Mouse (Mus musculus) embryonic facial prominence, embryonic 13.5 days (tissue): ENCODE measurements at regions not wholly inside any gene's neighbourhood (a gene's known extent, or its start where the extent isn't known, plus 50 kb on each side); places are given as distances from the start of the nearest gene placed in this dataset.
"Not testable (repeated sequence)": the region's sequence is repeated elsewhere in the genome, so short reads cannot be mapped to it uniquely, and the experiment has no call there.

Experiments used
- ATAC-seq: fragments of 200-750 bp; cut with Nextera tagmentation; 2 replicates; pipeline ENCODE4 v1.8.0; 2017; ENCODE audit warnings: low read depth; ENCODE audit not compliant: insufficient number of reproducible peaks, insufficient read depth, low FRiP score, low TSS enrichment
- H3K27ac ChIP-seq: fragments of 300-500 bp; sonication (generic); 2 replicates; pipeline ENCODE4 v1.5.1; 2015; ENCODE audit warnings: moderate library complexity, mild to moderate bottlenecking, inconsistent platforms
- H3K27me3 ChIP-seq: fragments of 300-500 bp; sonication (generic); 2 replicates; pipeline ENCODE4 v1.6.1; 2015; ENCODE audit warnings: mild to moderate bottlenecking, inconsistent platforms
- H3K36me3 ChIP-seq: fragments of 300-500 bp; sonication (generic); 2 replicates; pipeline ENCODE4 v1.6.1; 2015; ENCODE audit warnings: mild to moderate bottlenecking, inconsistent platforms
- H3K4me1 ChIP-seq: fragments of 300-500 bp; sonication (generic); 2 replicates; pipeline ENCODE4 v1.6.1; 2015; ENCODE audit warnings: inconsistent platforms
- H3K4me2 ChIP-seq: fragments of 300-500 bp; sonication (generic); 2 replicates; pipeline ENCODE4 v1.6.1; 2015; ENCODE audit warnings: moderate library complexity, mild to moderate bottlenecking, inconsistent platforms
- H3K4me3 ChIP-seq: fragments of 300-500 bp; sonication (generic); 2 replicates; pipeline ENCODE4 v1.5.1; 2015; ENCODE audit warnings: mild to moderate bottlenecking, inconsistent platforms
- H3K9ac ChIP-seq: fragments of 300-500 bp; sonication (generic); 2 replicates; pipeline ENCODE4 v1.6.1; 2015; ENCODE audit warnings: mild to moderate bottlenecking, inconsistent platforms
- H3K9me3 ChIP-seq: fragments of 300-500 bp; sonication (generic); 2 replicates; pipeline ENCODE4 v1.6.1; 2016; ENCODE audit warnings: inconsistent platforms
- WGBS: fragments of 180-500 bp; shearing (Covaris S2); methylation state at CpG from one replicate; pipeline ENCODE4 v1.1.7; 2015; ENCODE audit warnings: mixed read lengths; 5-methylcytosine and 5-hydroxymethylcytosine counted together

DNA sequence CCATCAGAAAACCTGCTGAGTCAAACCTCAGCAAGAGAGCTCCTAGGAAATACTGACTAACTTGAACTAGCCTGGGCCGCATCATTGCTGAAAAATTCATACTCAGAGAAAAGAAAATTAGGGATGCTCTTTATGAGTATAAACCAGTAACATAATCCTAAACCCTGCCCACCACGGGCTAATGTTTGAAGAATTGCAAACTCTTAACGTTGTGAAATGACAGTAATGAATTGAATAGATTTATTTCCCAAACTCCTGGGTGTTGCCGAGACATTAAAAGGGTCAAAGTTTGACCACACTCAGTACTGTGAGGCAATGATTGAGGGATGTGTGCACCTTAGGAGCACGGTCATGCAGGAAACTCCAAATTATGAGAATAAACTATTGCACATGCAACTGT lies 125.3 kb downstream of the Gipc2 start:
- Histone ChIP-seq H3K4me1 (no peaks in the 10 kb centered on the region), H3K9ac (no peak overlapping the region), H3K9me3 (no peaks in the 10 kb centered on the region), H3K27ac (no peak overlapping the region), H3K27me3 (no peaks in the 10 kb centered on the region), H3K4me3 (no peak overlapping the region), H3K4me2 (no peak overlapping the region), H3K36me3 (no peaks in the 10 kb centered on the region)
- 60% methylated on average over 5 of the region's 5 CpGs for WGBS
- no peak for ATAC-seq

DNA sequence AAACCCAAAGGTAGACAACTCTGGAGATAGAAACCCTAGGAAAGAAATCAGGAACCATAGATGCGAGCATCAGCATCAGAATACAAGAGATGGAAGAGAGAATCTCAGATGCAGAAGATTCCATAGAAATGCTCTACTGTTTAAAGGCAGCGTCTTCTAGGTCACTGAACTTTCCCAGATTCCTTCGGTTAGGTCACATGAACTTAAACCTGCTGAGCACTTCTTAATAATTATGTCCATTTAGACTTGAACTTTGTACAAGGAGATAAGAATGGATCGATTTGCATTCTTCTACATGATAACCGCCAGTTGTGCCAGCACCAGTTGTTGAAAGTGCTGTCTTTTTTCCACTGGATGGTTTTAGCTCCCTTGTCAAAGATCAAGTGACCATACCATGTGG lies 129.2 kb downstream of the Gipc2 start:
- WGBS, result 86% methylated on average over 5 of the region's 5 CpGs
- not testable (repeated sequence) for H3K27me3 ChIP-seq

GRCm38 (mm10) chr3:152035416-152035815 lies 130.6 kb downstream of the Gipc2 start:
- Histone ChIP-seq H3K36me3 (no peaks in the 10 kb centered on the region), H3K4me3 (no peak overlapping the region)
- ATAC-seq, result no peak

More for the DNA sequence above, 129.2 kb downstream of the Gipc2 start:
- ATAC-seq, H3K4me2 ChIP-seq, H3K9ac ChIP-seq, H3K27ac ChIP-seq, H3K4me1 ChIP-seq, H3K4me3 ChIP-seq, H3K36me3 ChIP-seq, H3K9me3 ChIP-seq: not testable (repeated sequence)

GRCm38 (mm10) chr3:152034686-152035085 lies 131.3 kb downstream of the Gipc2 start:
- Histone ChIP-seq H3K9me3 (no peaks in the 10 kb centered on the region), H3K9ac (no peak overlapping the region), H3K4me2 (no peak overlapping the region), H3K36me3 (no peaks in the 10 kb centered on the region), H3K4me3 (no peak overlapping the region), H3K27ac (no peak overlapping the region), H3K4me1 (no peaks in the 10 kb centered on the region), H3K27me3 (no peaks in the 10 kb centered on the region)
- whole genome bisulfite sequencing, result 80% methylated on average over 10 of the region's 10 CpGs
- no peak for ATAC-seq

More at GRCm38 (mm10) chr3:152035416-152035815, 130.6 kb downstream of the Gipc2 start:
- H3K27me3 ChIP-seq, result no peaks in the 10 kb centered on the region
- WGBS, result 76% methylated on average over 5 of the region's 5 CpGs
- no peak overlapping the region for H3K27ac ChIP-seq
- H3K9me3 ChIP-seq, result no peaks in the 10 kb centered on the region
- H3K9ac ChIP-seq, result no peak overlapping the region
- no peaks in the 10 kb centered on the region for H3K4me1 ChIP-seq
- no peak overlapping the region for H3K4me2 ChIP-seq

DNA sequence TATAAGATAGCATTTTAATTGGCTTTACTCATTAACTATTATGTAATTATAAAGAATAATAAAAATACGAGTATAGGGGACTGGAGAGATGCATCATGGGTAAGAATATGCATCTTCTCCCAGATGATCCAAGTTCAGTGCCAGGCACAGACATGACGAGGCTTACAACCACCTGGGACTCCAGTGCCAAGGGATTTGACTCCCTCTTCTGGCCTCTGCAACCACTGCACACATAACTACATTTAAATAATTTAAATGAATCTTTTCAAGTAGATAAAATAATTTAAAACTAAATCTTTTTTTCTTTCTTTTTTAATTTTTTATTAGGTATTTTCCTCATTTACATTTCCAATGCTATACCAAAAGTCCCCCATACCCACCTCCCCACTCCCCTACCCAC lies 131.8 kb downstream of the Gipc2 start:
- no peak overlapping the region for H3K4me2 ChIP-seq
- ATAC-seq, result no peak
- no peak overlapping the region for H3K9ac ChIP-seq
- H3K27me3 ChIP-seq, result no peaks in the 10 kb centered on the region
- H3K27ac ChIP-seq, result no peak overlapping the region
- H3K36me3 ChIP-seq, result no peaks in the 10 kb centered on the region
- 76% methylated on average over 2 of the region's 2 CpGs for WGBS
- H3K9me3 ChIP-seq, result no peaks in the 10 kb centered on the region
- no peak overlapping the region for H3K4me3 ChIP-seq
- no peaks in the 10 kb centered on the region for H3K4me1 ChIP-seq

- Histone ChIP-seq H3K4me3 (no peak overlapping the region), H3K9ac (no peak overlapping the region), H3K4me2 (no peak overlapping the region), H3K4me1 (no peaks in the 10 kb centered on the region), H3K9me3 (no peaks in the 10 kb centered on the region), H3K27ac (no peak overlapping the region), H3K36me3 (no peaks in the 10 kb centered on the region), H3K27me3 (no peaks in the 10 kb centered on the region)
- WGBS, result 62% methylated on average over 3 of the region's 3 CpGs
- no peak for ATAC-seq
Observed at GRCm38 (mm10) chr3:152032663-152033318, 133.2 kb downstream of the Gipc2 start.

DNA sequence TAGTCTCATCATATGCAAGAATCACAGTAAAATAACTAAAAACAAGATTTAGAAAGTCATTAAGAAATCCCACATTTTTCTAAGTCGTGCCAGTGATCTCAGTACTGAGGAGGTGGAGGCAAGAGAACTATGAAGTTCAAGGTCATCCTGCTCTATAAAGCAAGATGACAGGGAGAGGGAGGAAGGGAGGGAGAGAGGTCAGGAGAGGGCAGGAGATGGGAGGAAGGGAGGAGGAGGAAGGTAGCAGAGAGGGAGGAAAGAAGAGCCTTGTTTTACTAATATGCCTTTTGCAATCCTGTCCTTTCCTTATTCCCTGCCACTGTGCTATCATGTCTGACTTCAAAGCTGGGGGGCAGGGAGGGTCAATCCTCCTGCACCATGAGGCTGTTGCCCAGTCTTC lies 137.3 kb downstream of the Gipc2 start:
- ATAC-seq, result no peak
- Histone ChIP-seq H3K4me2 (no peak overlapping the region), H3K4me3 (no peak overlapping the region), H3K9me3 (no peaks in the 10 kb centered on the region), H3K27ac (no peak overlapping the region), H3K9ac (no peak overlapping the region), H3K27me3 (no peaks in the 10 kb centered on the region), H3K4me1 (no peaks in the 10 kb centered on the region), H3K36me3 (no peaks in the 10 kb centered on the region)
- WGBS, result 65% methylated on average over 1 of the region's 1 CpGs

- Histone ChIP-seq H3K4me1 (no peaks in the 10 kb centered on the region), H3K4me3 (no peak overlapping the region), H3K9ac (no peak overlapping the region), H3K4me2 (no peak overlapping the region), H3K27ac (no peak overlapping the region), H3K36me3 (no peaks in the 10 kb centered on the region), H3K9me3 (no peaks in the 10 kb centered on the region), H3K27me3 (no peaks in the 10 kb centered on the region)
- no peak for ATAC-seq
- WGBS, result 85% methylated on average over 4 of the region's 4 CpGs
Observed at GRCm38 (mm10) chr3:152026034-152026433, 140.0 kb downstream of the Gipc2 start.

GRCm38 (mm10) chr3:152025122-152025521 lies 140.9 kb downstream of the Gipc2 start:
- Histone ChIP-seq H3K9ac (no peak overlapping the region), H3K9me3 (no peaks in the 10 kb centered on the region), H3K4me1 (no peaks in the 10 kb centered on the region), H3K4me3 (no peak overlapping the region), H3K27ac (no peak overlapping the region), H3K4me2 (no peak overlapping the region), H3K36me3 (no peaks in the 10 kb centered on the region), H3K27me3 (no peaks in the 10 kb centered on the region)
- ATAC-seq, result no peak
- 78% methylated on average over 8 of the region's 8 CpGs for WGBS

DNA sequence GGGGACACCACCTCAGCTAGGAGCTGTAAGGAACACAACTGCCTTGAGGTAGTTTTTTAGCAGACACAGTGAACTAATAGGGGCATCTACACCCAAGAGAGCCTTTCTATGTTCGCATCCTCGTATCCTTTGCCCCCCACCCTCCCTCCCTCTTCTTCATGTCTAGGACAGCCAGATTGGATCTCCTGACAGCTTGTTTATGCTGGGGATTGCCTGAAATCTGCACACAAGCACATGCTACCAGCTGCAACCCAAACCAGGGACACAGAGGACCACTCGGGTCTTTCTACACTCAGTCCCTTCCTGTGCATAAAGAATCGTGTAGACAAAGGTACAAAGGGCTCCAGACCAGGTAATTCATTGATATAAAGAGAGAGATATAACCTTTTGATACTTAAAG lies 159.3 kb downstream of the Gipc2 start:
- no peaks in the 10 kb centered on the region for H3K9me3 ChIP-seq
- no peak overlapping the region for H3K27ac ChIP-seq
- H3K4me3 ChIP-seq, result no peak overlapping the region
- no peaks in the 10 kb centered on the region for H3K27me3 ChIP-seq
- no peak overlapping the region for H3K9ac ChIP-seq
- 80% methylated on average over 4 of the region's 4 CpGs for WGBS
- H3K36me3 ChIP-seq, result no peaks in the 10 kb centered on the region
- no peak overlapping the region for H3K4me2 ChIP-seq
- peaks cover 7% of the 10 kb centered on the region; the same call in 1 of the 2 replicates for H3K4me1 ChIP-seq
- no peak for ATAC-seq

DNA sequence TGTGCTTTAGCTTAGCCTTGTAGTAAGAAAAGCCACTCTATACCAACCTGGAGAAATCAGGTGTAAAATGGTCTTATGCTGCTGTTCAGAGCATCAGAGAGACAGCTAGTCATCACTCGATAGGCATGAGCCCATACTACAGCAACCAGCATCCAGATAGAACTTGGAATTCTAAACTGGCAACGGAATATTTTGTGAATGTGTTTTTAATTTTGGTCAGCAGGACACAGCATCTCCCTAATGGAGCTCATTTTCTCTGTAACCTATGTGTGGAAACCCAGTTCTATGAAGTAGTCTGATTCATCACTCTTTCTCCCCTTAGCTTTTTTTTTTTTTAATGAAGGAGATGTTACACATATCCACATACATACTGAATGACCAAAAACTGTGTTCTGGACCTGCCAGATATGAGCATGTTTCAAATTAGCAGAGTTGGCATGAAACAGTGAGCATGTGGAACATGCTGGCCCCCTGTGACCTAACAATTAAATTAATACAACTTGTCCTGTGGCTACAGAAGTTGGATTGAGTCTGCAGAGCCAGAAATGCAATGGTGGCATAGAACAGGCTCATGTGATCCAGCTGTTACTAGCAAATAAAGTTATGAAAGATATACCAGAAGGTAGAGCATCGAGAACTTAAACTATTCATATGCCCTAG lies 160.5 kb downstream of the Gipc2 start:
- Histone ChIP-seq H3K4me1 (peaks cover 7% of the 10 kb centered on the region; the same call in 1 of the 2 replicates), H3K9ac (no peak overlapping the region), H3K27ac (no peak overlapping the region), H3K36me3 (no peaks in the 10 kb centered on the region), H3K4me2 (no peak overlapping the region), H3K4me3 (no peak overlapping the region), H3K27me3 (no peaks in the 10 kb centered on the region), H3K9me3 (0 out of 2 replicates have a peak, but pooled peaks cover 3% of the 10 kb centered on the region)
- ATAC-seq, result no peak
- WGBS, result 47% methylated on average over 3 of the region's 3 CpGs

DNA sequence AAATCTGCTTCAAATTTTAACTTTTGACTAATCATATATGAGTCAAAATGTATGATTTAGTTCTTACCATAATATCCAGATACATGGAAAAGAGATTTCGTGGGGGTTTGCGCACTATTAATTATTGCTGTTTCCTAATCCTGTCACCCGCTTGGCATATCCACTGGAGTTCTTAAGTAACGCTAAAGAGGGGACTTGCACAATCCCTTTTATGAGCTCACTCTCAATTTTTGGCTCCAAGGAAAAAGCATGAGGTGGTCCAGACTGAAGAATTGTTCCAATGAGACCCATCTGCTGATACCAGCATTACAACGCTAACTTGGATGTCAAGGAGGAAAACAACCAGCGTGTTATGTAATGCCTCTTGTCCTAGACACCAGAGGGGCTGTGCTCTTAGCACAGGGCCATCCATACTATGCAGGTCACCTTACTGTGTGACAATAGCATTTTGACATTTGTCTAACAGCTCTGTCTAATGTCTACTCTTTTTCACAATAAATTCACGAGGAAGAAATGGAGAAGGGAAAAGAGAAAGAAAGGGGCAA lies 161.5 kb downstream of the Gipc2 start:
- Histone ChIP-seq H3K4me3 (no peak overlapping the region), H3K9ac (no peak overlapping the region), H3K27ac (no peak overlapping the region), H3K36me3 (no peaks in the 10 kb centered on the region), H3K4me1 (peaks cover 7% of the 10 kb centered on the region; the same call in 1 of the 2 replicates), H3K4me2 (no peak overlapping the region), H3K27me3 (no peaks in the 10 kb centered on the region), H3K9me3 (0 out of 2 replicates have a peak, but pooled peaks cover 4% of the 10 kb centered on the region)
- ATAC-seq, result no peak
- 89% methylated on average over 7 of the region's 7 CpGs for WGBS
